Mouse (Mus musculus): ENCODE data around the gene Zfand2b. TPM values are rescaled to one million over a fixed set of nuclear protein-coding genes. Genes with fewer than 3 reads are reported as not detected.

Zfand2b gene
- 30.1 and 33.6 TPM in 2 replicates for polyA plus RNA-seq (2014; fragmentation: Nextera tagmentation; extraction: Ambion mirVana)

DNA sequence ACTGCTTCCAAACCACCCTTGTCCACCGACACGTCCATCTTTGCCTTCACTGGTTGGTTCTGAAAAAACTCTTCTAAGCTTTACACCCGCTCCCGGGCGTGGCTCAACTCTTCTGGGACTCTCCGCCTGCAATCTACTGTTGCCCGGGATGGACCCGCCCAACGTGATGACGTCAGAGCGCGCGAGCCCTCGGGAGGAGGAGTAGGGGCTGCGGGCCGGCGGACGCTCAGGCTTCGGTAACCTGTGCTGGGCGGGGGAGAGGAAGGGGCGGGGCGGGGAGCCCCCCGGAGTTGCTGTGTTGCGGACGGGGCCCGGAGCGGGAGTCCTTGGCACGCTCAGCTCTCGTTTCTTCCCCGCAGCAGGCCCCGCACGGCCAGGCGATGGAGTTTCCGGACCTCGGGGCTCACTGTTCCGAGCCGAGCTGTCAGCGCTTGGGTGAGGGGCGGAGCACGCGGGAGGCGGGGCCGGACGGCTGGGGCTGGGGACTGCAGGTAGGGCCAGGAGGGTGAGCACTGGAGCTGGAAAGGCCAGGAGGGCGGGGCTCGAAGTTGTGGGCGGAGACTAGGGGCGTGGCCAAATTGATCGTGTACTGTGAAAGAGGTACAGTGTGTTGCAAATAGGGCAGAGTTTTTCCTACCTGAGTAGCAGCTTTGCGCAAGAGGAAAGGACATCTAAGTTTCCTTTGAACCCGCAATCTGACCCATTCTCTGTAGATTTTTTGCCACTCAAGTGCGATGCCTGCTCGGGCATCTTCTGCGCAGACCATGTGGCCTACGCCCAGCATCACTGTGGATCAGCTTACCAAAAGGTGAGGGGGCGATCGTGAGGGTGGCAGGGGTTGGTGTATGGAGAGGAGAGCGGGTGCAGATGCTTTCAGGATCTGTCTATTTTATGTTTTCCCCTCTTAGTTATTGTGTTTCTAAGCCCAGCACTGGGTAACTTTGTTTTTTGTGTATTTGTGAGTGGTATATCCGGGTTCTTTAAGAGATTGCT, at the start of gene Zfand2b:
Gene Zfand2b, plus strand, starts transcription at position 175 of the 993 bp plus-strand sequence.
- H3K27me3 ChIP-seq (ENCODE audit: control insufficient read depth, insufficient read depth, low read length) = no peaks in the 10 kb centered on the region
- H3K27ac ChIP-seq (ENCODE audit: low read depth, low read length) = peak within 1 kb of the TSS; percentile 60
- H3K9me3 ChIP-seq (ENCODE audit: control insufficient read depth, low read length) = no peaks in the 10 kb centered on the region
- peak within 1 kb of the TSS; percentile 63 for H3K9ac ChIP-seq (ENCODE audit: low read length)
- H3K4me1 ChIP-seq (ENCODE audit: control insufficient read depth, insufficient read depth, low read length) = peaks cover 8% of the 10 kb centered on the region
- WGBS = 1% methylated on average over 56 of the region's 59 CpGs
- H3K4me3 ChIP-seq (ENCODE audit: low read depth, low read length) = peak within 1 kb of the TSS; percentile 66
- peak; percentile 97 for ATAC-seq (ENCODE audit: low FRiP score)
- H3K4me2 ChIP-seq = peak within 1 kb of the TSS; percentile 59
- peak; percentile 99 for DNase-seq (ENCODE audit: low spot score, missing footprints)
- peaks cover 10% of the 10 kb centered on the region; the same call in 1 of the 2 replicates for H3K36me3 ChIP-seq (ENCODE audit: control insufficient read depth, insufficient read depth, low read length)

GRCm38 (mm10) chr1:75122211-75122610, 46.2 kb upstream of the Zfand2b start:
- DNase-seq (ENCODE audit: low spot score, missing footprints) (no peak), ATAC-seq (ENCODE audit: low FRiP score) (no peak)
- Histone ChIP-seq H3K9me3 (ENCODE audit: control insufficient read depth, low read length) (no peaks in the 10 kb centered on the region), H3K4me3 (ENCODE audit: low read depth, low read length) (no peak overlapping the region), H3K9ac (ENCODE audit: low read length) (no peak overlapping the region), H3K4me1 (ENCODE audit: control insufficient read depth, insufficient read depth, low read length) (peaks cover 7% of the 10 kb centered on the region), H3K27me3 (ENCODE audit: control insufficient read depth, insufficient read depth, low read length) (no peaks in the 10 kb centered on the region), H3K36me3 (ENCODE audit: control insufficient read depth, insufficient read depth, low read length) (no peaks in the 10 kb centered on the region), H3K27ac (ENCODE audit: low read depth, low read length) (no peak overlapping the region), H3K4me2 (no peak overlapping the region)
- 90% methylated on average over 3 of the region's 3 CpGs for WGBS

DNA sequence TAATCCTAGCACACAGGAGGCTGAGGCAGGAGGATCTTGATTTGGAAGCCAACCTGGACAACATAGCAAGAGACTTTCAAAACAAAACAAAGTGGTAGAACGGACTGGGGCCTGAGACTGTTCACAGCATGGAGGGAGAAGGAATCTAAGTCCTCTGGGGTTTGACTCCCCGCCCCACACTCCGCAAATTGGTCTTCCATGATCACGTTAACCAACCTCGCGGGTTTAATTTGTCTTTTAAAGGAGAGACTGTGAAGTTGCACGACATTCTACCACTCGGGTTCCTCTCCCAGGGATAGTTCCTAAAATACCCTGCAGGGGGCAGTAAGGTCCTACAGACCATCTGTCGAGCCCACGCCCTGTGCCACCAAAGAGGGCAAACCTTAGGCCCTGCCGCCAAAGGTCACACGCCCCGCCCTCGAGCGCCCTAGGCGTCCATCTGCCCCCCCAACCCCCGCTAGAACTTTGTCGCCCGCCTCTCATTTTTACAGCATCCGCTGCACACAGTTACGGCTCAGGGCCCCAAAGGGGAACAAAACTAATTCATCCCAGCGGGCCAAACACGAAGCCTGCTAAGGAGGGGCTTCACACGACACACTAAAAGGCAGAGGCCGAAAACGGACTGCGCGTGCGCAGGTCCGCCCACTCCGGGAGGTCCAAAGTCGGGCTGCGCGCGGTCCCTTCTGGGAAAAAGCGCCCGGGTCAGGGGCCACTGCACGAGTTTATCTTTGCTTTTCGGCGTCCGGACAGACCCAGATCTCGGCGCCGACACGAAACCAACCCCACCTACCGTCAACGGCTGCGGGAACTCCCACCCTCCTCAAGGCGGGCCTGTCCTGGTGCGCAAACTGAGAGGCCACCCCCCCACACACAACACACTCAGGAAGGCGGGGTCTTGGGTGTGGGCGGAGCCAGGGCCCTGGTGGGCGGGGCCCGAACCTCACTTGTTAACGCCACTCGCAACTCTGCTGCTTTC, 43.8 kb upstream of the Zfand2b start, which contains the start of gene Nhej1:
Gene Nhej1, minus strand, starts transcription at position 855 of the 976 bp plus-strand sequence.
- peak within 1 kb of the TSS; percentile 49 for H3K4me3 ChIP-seq (ENCODE audit: low read depth, low read length)
- no peaks in the 10 kb centered on the region for H3K27me3 ChIP-seq (ENCODE audit: control insufficient read depth, insufficient read depth, low read length)
- peak within 1 kb of the TSS; percentile 94 for H3K27ac ChIP-seq (ENCODE audit: low read depth, low read length)
- ATAC-seq (ENCODE audit: low FRiP score) (peak; percentile 96), DNase-seq (ENCODE audit: low spot score, missing footprints) (peak; percentile 100)
- peak within 1 kb of the TSS; percentile 51 for H3K4me2 ChIP-seq
- H3K36me3 ChIP-seq (ENCODE audit: control insufficient read depth, insufficient read depth, low read length) = no peaks in the 10 kb centered on the region
- peaks cover 7% of the 10 kb centered on the region for H3K4me1 ChIP-seq (ENCODE audit: control insufficient read depth, insufficient read depth, low read length)
- no peaks in the 10 kb centered on the region for H3K9me3 ChIP-seq (ENCODE audit: control insufficient read depth, low read length)
- H3K9ac ChIP-seq (ENCODE audit: low read length) = peak within 1 kb of the TSS; percentile 74
- 2% methylated on average over 56 of the region's 56 CpGs for WGBS

DNA sequence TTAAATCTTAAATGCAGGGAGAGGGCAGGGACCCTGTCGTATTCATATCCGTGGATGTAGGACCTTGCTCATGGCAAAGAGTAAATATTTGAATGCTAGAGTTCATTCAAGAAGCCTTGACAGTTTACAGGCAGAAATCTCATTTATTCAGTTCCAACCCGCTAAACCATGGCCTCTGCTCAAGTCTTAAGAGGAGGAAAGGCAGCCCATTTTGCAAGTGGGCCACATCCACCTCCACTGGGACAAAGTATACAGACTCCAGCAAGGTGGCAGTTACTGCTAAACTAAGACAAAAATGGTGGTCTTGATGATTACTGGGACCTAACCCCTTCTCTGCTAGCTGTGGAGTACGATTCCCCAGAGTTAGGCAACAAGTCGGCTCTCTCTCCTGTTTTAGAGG, 43.0 kb upstream of the Zfand2b start:
- Histone ChIP-seq H3K4me1 (ENCODE audit: control insufficient read depth, insufficient read depth, low read length) (peaks cover 7% of the 10 kb centered on the region), H3K4me2 (peak overlapping the region; percentile 51), H3K4me3 (ENCODE audit: low read depth, low read length) (peak overlapping the region; percentile 49), H3K36me3 (ENCODE audit: control insufficient read depth, insufficient read depth, low read length) (no peaks in the 10 kb centered on the region), H3K27ac (ENCODE audit: low read depth, low read length) (no peak overlapping the region), H3K27me3 (ENCODE audit: control insufficient read depth, insufficient read depth, low read length) (no peaks in the 10 kb centered on the region), H3K9ac (ENCODE audit: low read length) (peak overlapping the region; percentile 74), H3K9me3 (ENCODE audit: control insufficient read depth, low read length) (no peaks in the 10 kb centered on the region)
- WGBS = 38% methylated on average over 5 of the region's 5 CpGs
- no peak for DNase-seq (ENCODE audit: low spot score, missing footprints)
- no peak for ATAC-seq (ENCODE audit: low FRiP score)

DNA sequence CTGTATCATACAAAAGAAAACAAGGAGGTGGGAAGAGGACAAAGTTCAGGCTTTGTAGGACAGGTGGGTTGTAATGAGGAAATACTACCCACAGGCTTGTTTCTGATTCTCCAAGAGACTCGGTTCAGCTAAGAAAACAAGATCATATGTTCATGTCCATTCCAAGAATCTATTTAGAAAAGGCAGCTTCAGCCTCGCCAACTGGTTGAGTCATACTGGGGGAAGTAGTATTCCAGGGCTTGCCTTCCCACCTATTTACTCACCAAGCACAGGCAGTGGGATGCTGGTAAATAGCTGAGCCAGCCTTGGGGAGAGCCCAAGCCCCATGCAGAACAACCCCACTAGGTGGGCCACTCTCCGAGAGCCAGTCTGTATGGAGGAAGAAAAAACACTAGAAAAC, 39.8 kb upstream of the Zfand2b start:
- 84% methylated on average over 3 of the region's 3 CpGs for WGBS
- Histone ChIP-seq H3K9ac (ENCODE audit: low read length) (no peak overlapping the region), H3K4me2 (no peak overlapping the region), H3K36me3 (ENCODE audit: control insufficient read depth, insufficient read depth, low read length) (no peaks in the 10 kb centered on the region), H3K27me3 (ENCODE audit: control insufficient read depth, insufficient read depth, low read length) (no peaks in the 10 kb centered on the region), H3K4me3 (ENCODE audit: low read depth, low read length) (no peak overlapping the region), H3K27ac (ENCODE audit: low read depth, low read length) (no peak overlapping the region), H3K9me3 (ENCODE audit: control insufficient read depth, low read length) (no peaks in the 10 kb centered on the region), H3K4me1 (ENCODE audit: control insufficient read depth, insufficient read depth, low read length) (peaks cover 7% of the 10 kb centered on the region)
- DNase-seq (ENCODE audit: low spot score, missing footprints) = no peak
- ATAC-seq (ENCODE audit: low FRiP score) = no peak

GRCm38 (mm10) chr1:75133421-75134207, 34.8 kb upstream of the Zfand2b start, which contains the start of gene Slc23a3:
Slc23a3 (minus strand) TSS chr1:75133890.
- ATAC-seq (ENCODE audit: low FRiP score) (no peak), DNase-seq (ENCODE audit: low spot score, missing footprints) (no peak)
- H3K4me3 ChIP-seq (ENCODE audit: low read depth, low read length) = no peak within 1 kb of the TSS
- H3K9me3 ChIP-seq (ENCODE audit: control insufficient read depth, low read length) = no peaks in the 10 kb centered on the region
- no peak within 1 kb of the TSS for H3K9ac ChIP-seq (ENCODE audit: low read length)
- H3K36me3 ChIP-seq (ENCODE audit: control insufficient read depth, insufficient read depth, low read length) = peaks cover 4% of the 10 kb centered on the region
- H3K4me1 ChIP-seq (ENCODE audit: control insufficient read depth, insufficient read depth, low read length) = no peaks in the 10 kb centered on the region
- no peaks in the 10 kb centered on the region for H3K27me3 ChIP-seq (ENCODE audit: control insufficient read depth, insufficient read depth, low read length)
- no peak within 1 kb of the TSS for H3K4me2 ChIP-seq
- no peak within 1 kb of the TSS for H3K27ac ChIP-seq (ENCODE audit: low read depth, low read length)
- WGBS = 71% methylated on average over 12 of the region's 12 CpGs

DNA sequence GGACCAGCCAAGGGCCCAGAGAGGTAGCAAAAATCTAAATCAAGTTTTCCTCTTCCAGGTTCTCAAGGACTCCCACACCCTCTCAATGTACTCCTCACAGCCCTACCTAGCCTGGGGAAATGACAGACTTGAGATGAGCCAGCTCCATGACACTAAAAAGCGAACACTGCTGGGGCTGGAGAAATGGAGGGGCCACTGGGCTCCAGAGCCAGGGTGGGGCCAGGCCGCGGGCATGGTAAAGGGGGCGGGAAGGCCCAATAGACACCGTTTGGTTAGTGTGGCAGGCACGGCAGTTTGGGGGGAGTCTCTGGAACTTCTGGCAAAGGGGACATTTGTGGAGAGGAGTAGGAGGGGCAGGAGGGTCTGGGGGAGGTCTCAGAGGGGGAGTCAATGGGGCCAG, 32.2 kb upstream of the Zfand2b start:
- WGBS = 81% methylated on average over 6 of the region's 6 CpGs
- Histone ChIP-seq H3K9ac (ENCODE audit: low read length) (no peak overlapping the region), H3K9me3 (ENCODE audit: control insufficient read depth, low read length) (no peaks in the 10 kb centered on the region), H3K4me2 (no peak overlapping the region), H3K27me3 (ENCODE audit: control insufficient read depth, insufficient read depth, low read length) (no peaks in the 10 kb centered on the region), H3K4me3 (ENCODE audit: low read depth, low read length) (no peak overlapping the region), H3K27ac (ENCODE audit: low read depth, low read length) (no peak overlapping the region), H3K36me3 (ENCODE audit: control insufficient read depth, insufficient read depth, low read length) (peaks cover 4% of the 10 kb centered on the region), H3K4me1 (ENCODE audit: control insufficient read depth, insufficient read depth, low read length) (peaks cover 7% of the 10 kb centered on the region)
- no peak for DNase-seq (ENCODE audit: low spot score, missing footprints)
- ATAC-seq (ENCODE audit: low FRiP score) = no peak

DNA sequence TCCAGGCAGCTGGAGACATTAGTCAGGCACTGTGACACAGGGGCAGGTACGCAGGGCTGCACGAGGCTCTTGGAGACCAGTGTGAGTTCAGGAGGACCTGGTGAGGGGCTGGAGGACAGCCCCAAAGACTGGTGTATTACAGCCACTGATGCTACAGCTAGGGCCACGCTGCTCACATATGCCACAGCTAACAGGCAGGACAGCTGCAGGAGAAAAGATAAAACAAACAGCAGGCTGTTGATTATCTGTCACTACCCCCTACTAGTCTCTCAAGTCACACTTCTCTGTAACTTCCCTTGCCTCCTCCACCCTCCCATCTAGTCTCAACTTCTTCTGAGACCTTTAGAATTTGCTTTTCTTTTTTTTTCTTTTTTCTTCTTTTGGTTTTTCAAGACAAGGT, 31.7 kb upstream of the Zfand2b start:
- no peak for ATAC-seq (ENCODE audit: low FRiP score)
- whole genome bisulfite sequencing = 86% methylated on average over 3 of the region's 3 CpGs
- H3K27ac ChIP-seq (ENCODE audit: low read depth, low read length) = no peak overlapping the region

More for the DNA sequence above, 31.7 kb upstream of the Zfand2b start:
- Histone ChIP-seq H3K9me3 (ENCODE audit: control insufficient read depth, low read length) (no peaks in the 10 kb centered on the region), H3K4me3 (ENCODE audit: low read depth, low read length) (no peak overlapping the region), H3K36me3 (ENCODE audit: control insufficient read depth, insufficient read depth, low read length) (peaks cover 4% of the 10 kb centered on the region), H3K27me3 (ENCODE audit: control insufficient read depth, insufficient read depth, low read length) (no peaks in the 10 kb centered on the region), H3K4me2 (no peak overlapping the region), H3K4me1 (ENCODE audit: control insufficient read depth, insufficient read depth, low read length) (peaks cover 7% of the 10 kb centered on the region), H3K9ac (ENCODE audit: low read length) (no peak overlapping the region)
- no peak for DNase-seq (ENCODE audit: low spot score, missing footprints)
